Mouse (Mus musculus) frontal cortex, postnatal 36 days (tissue): ENCODE results near the gene Cutal.
A peak's percentile ranks its signal among the peaks of the same experiment; 100 is the strongest.
"Not testable (repeated sequence)": the region's sequence is repeated elsewhere in the genome, so short reads cannot be mapped to it uniquely, and the experiment has no call there.

Experiments
- DNase-seq, 2 experiments: peaks; one replicate each; pipeline ENCODE4 v3.0.0; 2022; ENCODE audit warnings: low spot score in 2 of 2

The Cutal gene

GRCm38 (mm10) chr2:34874271-34874670 lies at the start of gene Cutal:
Cutal (plus strand) TSS chr2:34874396.
- DNase-seq = no peak

GRCm38 (mm10) chr2:34825827-34826459 lies 48.3 kb upstream of the Cutal start, which contains the start of gene Fbxw2:
Fbxw2 (minus strand) TSS chr2:34826311.
- peak; percentile 89 to 94 for DNase-seq

GRCm38 (mm10) chr2:34826460-34827231 lies 47.5 kb upstream of the Cutal start:
- DNase-seq = no peak

- DNase-seq = no peak
Observed at GRCm38 (mm10) chr2:34827591-34827990, 46.6 kb upstream of the Cutal start.

GRCm38 (mm10) chr2:34828026-34828425 lies 46.2 kb upstream of the Cutal start:
- no peak for DNase-seq

GRCm38 (mm10) chr2:34830066-34830465 lies 44.1 kb upstream of the Cutal start:
- DNase-seq = not testable (repeated sequence)

GRCm38 (mm10) chr2:34832766-34833457 lies 41.3 kb upstream of the Cutal start, which contains the start of gene Gm34653:
Gm34653 (plus strand) TSS chr2:34833007.
- not testable (repeated sequence) for DNase-seq

GRCm38 (mm10) chr2:34833624-34834023 lies 40.6 kb upstream of the Cutal start:
- no peak for DNase-seq

- DNase-seq = no peak
Observed at GRCm38 (mm10) chr2:34835669-34836068, 38.5 kb upstream of the Cutal start.

GRCm38 (mm10) chr2:34840143-34840542 lies 34.1 kb upstream of the Cutal start:
- not testable (repeated sequence) for DNase-seq

GRCm38 (mm10) chr2:34841706-34842105 lies 32.5 kb upstream of the Cutal start:
- peak; percentile 33 to 67 for DNase-seq

- peak in 1 of 2 experiments; percentile 12 for DNase-seq
Observed at GRCm38 (mm10) chr2:34843211-34843939, 30.8 kb upstream of the Cutal start.

GRCm38 (mm10) chr2:34847702-34848101 lies 26.5 kb upstream of the Cutal start:
- no peak for DNase-seq

GRCm38 (mm10) chr2:34855265-34855664 lies 18.9 kb upstream of the Cutal start:
- no peak for DNase-seq

GRCm38 (mm10) chr2:34857728-34858127 lies 16.5 kb upstream of the Cutal start:
- no peak for DNase-seq

GRCm38 (mm10) chr2:34869680-34870079 lies 4.5 kb upstream of the Cutal start:
- no peak for DNase-seq

- DNase-seq = peak; percentile 93 to 94
Observed at GRCm38 (mm10) chr2:34870520-34871474, 3.4 kb upstream of the Cutal start.

- no peak for DNase-seq
Observed at GRCm38 (mm10) chr2:34874816-34875345, 685 bp downstream of the Cutal start, which contains the start of gene Psmd5. Psmd5 (minus strand) TSS chr2:34874968.

GRCm38 (mm10) chr2:34880054-34880453 lies 5.9 kb downstream of the Cutal start:
- DNase-seq = no peak

- DNase-seq = no peak
Observed at GRCm38 (mm10) chr2:34882757-34883156, 8.6 kb downstream of the Cutal start.
